Mouse (Mus musculus) splenic B cell, adult 2 months (primary cell): ENCODE data around the gene Krt32.

ENCODE experiments used
- DNase-seq: peaks from one replicate; pipeline ENCODE4 v3.0.0-alpha.2; 2011; ENCODE audit warnings: low read depth, low spot score
- H3K27me3 ChIP-seq: 2 replicates; pipeline ENCODE4 v1.6.1; 2012; ENCODE audit warnings: mild to moderate bottlenecking, low read length, moderate library complexity, mixed read lengths; ENCODE audit not compliant: control insufficient read depth, poor library complexity, insufficient read depth, severe bottlenecking
- H3K36me3 ChIP-seq: 2 replicates; pipeline ENCODE4 v1.6.1; 2012; ENCODE audit warnings: mild to moderate bottlenecking, low read length, moderate library complexity, mixed read lengths; ENCODE audit not compliant: control insufficient read depth, poor library complexity, insufficient read depth, severe bottlenecking

The Krt32 gene

DNA sequence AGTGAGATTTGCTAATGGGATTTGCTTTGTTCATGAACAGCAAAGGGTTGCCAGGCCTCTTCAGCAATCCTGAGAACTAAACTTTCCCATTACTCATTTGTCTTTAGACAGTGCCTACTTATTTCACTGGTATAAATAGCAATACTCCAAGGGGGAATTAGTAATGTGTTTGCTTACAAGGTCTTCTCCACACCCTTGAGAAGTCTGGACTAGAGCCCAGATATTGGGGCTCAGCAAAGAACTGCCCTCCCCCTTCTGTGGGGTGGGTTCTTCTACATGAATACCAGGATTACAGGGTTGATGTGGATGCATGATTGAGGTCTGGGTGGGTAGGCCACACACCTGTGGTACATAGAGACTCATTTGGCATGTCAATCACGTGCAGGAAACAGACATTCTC is 14.2 kb downstream of the Krt32 start:
- Histone ChIP-seq H3K36me3 (no peaks in the 10 kb centered on the region), H3K27me3 (no peaks in the 10 kb centered on the region)
- no peak for DNase-seq

DNA sequence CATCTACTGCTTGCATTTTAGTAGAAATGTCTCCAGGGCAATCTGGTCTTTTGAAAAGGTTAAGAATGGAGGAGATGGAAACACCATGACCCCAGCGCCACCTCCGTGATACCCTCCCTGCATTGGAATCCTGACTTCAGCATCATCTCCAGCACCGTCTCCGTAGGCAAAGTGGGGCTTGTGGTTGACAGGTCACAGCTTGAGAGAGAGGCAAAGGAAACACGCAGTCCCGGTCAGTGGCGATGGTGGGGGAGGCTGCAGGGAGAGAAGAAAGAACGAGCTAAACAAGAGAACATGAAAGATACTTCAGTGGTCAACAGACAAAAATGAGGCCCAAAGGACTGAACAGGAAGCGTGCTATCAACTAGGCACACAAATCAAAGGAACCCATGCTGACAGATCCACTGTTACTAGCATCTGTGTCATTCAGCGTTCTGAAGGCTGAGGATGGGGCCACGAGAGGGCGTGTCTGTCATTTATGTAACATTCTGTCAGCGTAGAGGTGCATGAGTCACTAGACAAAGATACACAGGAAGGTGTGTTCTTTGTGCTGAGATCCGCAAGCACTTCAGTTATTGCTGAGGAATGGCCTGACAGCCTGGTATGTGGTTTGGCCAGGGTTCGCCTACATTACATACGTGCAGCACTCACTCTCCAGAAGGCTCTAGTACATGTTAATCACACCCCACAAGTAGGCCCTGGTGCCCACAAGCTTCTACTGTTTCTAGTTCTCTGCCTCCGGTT is 20.6 kb downstream of the Krt32 start:
- H3K36me3 ChIP-seq, result no peaks in the 10 kb centered on the region
- DNase-seq, result no peak
- no peaks in the 10 kb centered on the region for H3K27me3 ChIP-seq

DNA sequence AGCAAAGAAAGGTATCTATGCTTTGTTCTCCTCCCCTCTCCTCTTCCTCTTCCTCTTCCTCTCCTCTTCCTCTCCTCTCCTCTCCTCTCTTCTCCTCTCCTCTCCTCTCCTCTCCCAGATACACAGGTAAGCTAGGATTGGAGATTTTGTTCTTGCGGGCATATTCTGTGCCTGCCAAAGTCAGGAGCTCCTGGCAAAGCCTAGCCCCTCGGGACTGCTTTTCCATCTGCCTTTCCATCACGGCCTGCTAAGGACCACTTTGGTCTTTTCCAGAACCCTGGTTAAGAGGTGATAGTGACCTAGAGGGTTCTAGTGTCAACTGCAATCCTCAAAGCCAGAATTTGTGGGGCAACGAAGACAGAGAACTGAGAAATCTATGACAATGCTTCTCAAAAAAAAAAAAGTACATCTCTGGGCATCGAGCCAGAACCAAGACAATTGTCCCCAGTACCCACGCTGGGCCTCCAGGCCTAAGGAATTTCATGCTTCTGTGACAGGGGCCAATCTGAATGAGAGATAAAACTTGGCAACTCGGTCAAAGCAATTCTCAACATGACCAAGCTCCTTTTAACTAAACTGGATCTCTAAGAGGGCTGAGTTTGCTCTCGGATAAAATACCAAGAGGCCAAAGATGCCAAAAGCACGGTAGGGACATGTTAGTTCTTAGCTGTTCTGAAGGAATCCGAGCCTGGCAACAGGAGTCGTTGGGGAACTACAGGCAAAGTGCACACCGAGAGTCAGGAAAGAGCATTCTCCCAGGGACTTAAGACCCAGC is 21.6 kb downstream of the Krt32 start:
- no peak for DNase-seq
- H3K36me3 ChIP-seq, result no peaks in the 10 kb centered on the region
- H3K27me3 ChIP-seq, result no peaks in the 10 kb centered on the region

DNA sequence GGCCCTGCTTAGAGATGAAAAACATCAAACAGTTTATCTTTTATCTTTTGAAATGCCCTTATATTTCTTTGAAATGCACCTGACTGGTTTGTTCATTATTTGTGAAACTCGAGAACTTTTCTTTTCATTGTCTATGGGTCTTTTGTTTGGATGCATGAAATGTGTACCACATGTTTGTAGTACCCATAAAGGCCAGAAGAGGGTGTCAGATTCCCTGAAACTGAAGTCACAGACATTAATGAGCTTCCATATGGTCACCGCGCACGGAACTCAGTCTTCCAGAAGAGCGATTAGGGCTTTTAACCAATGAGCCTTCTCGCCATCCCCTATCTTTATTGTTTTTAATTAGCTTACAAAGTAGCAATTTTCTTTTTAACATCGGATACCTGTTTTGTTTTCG is 29.2 kb downstream of the Krt32 start:
- Histone ChIP-seq H3K27me3 (no peaks in the 10 kb centered on the region), H3K36me3 (no peaks in the 10 kb centered on the region)
- DNase-seq, result no peak

DNA sequence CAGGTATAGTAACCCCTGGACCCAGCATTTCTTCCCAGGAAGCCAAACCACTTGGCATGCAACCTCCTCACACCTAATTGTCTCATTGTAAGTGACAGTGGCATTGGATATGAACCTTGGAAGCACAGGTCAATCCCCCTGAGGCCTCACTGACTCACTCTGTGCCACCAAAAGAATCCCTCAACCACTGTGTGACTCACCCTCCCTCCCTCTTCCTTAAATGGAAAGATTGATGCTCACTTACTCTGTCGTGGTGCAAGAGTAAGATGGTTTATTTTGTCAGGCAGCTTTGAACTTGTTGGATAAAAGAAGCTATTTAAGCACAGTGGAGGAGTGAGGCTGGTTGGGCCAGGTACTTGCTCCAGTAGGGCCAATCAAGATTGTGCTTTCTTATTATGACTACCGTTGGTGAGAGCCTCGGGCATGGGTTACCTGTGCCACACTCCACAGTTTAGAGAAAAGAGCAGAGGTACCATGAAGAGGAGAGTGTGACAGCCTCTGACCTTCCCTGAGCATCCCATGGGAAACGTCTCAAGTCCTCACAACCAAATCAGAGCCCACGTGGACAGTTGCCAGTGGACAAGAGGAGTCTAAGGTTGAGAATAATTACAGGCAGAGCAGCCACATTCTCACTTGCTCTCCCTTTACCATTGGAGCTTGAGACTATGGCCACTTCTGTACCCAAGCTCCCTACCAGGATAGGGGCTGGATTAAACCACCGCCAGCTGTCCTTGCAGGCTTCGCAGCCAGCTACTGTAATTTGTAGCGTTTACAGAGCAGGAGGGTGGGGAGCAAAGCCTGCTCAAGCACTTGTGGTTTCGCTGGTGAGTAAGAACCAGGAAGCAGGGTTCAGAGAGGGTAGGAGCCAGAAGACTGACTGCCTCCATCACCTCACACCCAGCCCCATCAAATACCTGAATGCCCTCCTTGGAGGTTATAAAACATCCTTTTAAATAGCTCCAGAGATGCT is 32.1 kb downstream of the Krt32 start:
- Histone ChIP-seq H3K36me3 (no peaks in the 10 kb centered on the region), H3K27me3 (no peaks in the 10 kb centered on the region)
- DNase-seq, result no peak

DNA sequence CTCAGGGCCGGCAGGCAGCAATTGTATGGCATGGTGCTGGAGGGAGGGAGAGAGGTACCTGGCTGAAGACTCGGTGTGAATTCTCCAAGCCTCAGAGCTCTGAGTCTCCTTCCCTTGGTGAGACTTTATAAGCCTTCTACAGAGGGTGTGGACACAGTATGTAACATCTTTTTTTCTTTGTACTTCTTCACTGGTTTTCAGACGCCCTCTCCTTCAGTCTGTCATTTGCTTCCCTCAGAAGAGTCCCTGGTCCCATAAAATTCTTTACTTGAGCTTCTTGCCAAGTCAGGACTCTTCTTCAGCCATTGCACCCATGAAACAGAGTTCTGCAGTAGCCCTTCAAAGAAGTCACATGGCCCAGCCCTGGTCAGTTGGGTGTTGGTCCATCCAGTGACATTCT is 37.6 kb downstream of the Krt32 start, which contains the start of gene Krt31:
Gene Krt31, minus strand, starts transcription at position 101 of the 400 bp plus-strand sequence.
- DNase-seq, result no peak
- H3K27me3 ChIP-seq, result no peaks in the 10 kb centered on the region

DNA sequence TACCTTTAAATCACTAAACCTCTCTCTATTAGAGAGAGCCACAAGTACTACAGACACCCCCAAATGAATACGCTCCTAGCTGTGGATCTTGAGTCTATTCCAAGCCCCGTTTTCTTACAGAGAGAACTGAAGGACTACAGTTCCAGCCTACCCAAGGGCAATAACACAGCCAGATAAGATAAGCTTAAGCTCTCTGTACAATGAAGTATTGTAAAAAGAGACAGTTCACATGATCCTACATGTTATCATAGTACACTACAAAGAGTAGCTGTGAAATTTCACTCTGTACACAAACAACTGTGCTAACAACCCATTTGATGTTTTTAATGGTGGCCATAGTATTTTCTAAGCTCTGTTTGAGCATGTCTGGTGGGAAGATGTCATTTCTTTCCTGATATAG is 40.8 kb downstream of the Krt32 start:
- Histone ChIP-seq H3K27me3 (no peaks in the 10 kb centered on the region), H3K36me3 (no peaks in the 10 kb centered on the region)
- DNase-seq, result no peak

More for the DNA sequence above, 37.6 kb downstream of the Krt32 start, which contains the start of gene Krt31:
- H3K36me3 ChIP-seq, result no peaks in the 10 kb centered on the region

DNA sequence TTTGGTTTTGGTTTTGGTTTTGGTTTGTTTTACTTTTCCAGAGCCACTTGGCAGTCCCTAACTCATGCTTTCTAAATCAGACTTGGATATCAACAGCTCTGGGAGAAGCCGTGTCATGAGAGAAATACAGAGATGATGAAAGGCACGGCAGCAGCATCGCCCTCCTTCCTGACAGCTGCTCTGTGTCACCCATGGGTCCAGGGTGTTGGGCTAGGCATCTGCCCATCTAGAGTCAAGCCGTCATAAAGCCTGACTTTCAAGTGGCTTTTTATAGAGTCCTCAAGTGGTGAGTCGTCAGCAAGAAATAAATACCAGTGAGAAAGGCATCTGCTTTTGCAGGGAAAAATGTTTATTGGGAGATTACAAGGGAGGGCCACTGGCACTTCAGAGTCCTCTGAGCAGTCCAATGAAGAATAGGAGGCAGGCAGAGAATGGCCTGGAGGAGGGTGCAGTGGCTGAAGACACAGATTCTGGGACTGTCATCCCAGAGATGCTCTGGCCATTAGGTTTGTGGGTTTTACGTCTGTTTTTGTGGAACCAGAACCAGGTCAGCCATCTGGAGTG is 41.6 kb downstream of the Krt32 start:
- Histone ChIP-seq H3K27me3 (no peaks in the 10 kb centered on the region), H3K36me3 (no peaks in the 10 kb centered on the region)
- DNase-seq, result no peak

DNA sequence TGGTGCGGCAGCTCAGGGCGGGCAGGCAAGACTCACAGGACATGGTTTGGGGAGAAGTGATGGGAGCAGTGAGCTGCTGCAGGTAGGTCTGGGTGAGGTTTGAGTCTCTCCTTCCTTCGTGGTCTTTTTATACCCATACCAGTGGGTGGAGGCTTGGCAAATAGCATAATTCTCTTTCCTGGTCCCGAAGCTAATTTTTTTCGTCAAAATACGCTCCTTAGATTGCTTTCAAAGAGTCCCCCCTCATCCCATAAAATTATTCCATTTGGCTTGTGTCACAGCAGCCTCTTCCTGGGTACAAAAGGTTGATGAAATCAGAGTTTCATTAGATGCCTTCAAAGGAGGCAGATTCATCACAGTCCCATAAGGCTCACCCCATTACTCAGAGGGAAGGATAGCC is 46.6 kb downstream of the Krt32 start, which contains the start of gene Krt34:
Gene Krt34, minus strand, starts transcription at position 101 of the 400 bp plus-strand sequence.
- H3K36me3 ChIP-seq, result no peaks in the 10 kb centered on the region
- DNase-seq, result no peak
- H3K27me3 ChIP-seq, result no peaks in the 10 kb centered on the region
